Mouse (Mus musculus): Measurements from ENCODE around the gene Kcnab3. TPM values are rescaled to one million over a fixed set of nuclear protein-coding genes. Genes with fewer than 3 reads are reported as not detected.

Kcnab3 gene
- polyA plus RNA-seq, 1 experiment: 2.0 TPM

DNA sequence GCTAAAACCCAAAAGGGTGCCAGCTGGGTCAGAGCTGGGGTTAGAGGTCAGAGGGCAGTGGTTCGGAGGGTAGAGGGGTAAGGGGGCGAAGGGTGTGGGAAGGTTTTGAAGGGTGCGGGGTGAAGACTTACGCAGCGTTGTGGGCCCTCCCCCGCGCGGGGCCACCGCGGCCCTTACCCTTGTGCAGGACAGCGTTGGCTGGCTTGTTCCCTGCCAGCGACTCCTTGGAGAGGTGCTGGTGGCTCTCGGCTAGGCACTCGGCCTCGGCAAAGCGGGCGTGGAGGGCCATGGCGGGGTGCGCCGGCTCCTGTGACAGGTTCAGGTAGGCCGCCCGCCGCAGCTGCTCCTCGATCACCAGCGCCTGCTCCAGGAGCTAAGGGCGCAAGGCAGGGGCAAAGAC, 20.4 kb downstream of the Kcnab3 start:
- Histone ChIP-seq H3K4me3 (no peak overlapping the region), H3K4me2 (ENCODE audit: low read depth) (no peak overlapping the region), H3K79me2 (ENCODE audit: control insufficient read depth, insufficient read depth) (no peaks in the 10 kb centered on the region), H3K36me3 (ENCODE audit: control insufficient read depth, insufficient read depth) (peaks cover 49% of the 10 kb centered on the region), H3K27me3 (ENCODE audit: control insufficient read depth, insufficient read depth, insufficient read length) (no peaks in the 10 kb centered on the region), H3ac (ENCODE audit: control insufficient read depth, insufficient read length) (no peak overlapping the region)
- TF ChIP-seq MYOD1 (IDR thresholded peaks at IDR 0.05; ENCODE audit: control insufficient read depth in 1 of 3, insufficient read length in 2 of 3, low read depth in 2 of 3): no peak
- no peak for TF ChIP-seq E2F4 (IDR thresholded peaks at IDR 0.05; ENCODE audit: insufficient read depth)
- TF ChIP-seq POLR2A (IDR thresholded peaks at IDR 0.05; ENCODE audit: insufficient read length, low read depth): no peak
- TF ChIP-seq CEBPB (IDR thresholded peaks at IDR 0.05; ENCODE audit: insufficient read depth, poor library complexity, severe bottlenecking): no peak
- TF ChIP-seq TCF12 (IDR thresholded peaks at IDR 0.05; ENCODE audit: insufficient read depth, poor library complexity, severe bottlenecking): no peak
- TF ChIP-seq MAX (IDR thresholded peaks at IDR 0.05; ENCODE audit: low read depth): no peak
- TF ChIP-seq TCF3 (IDR thresholded peaks at IDR 0.05; ENCODE audit: insufficient read length, low read depth): no peak
- TF ChIP-seq POLR2AphosphoS2 (IDR thresholded peaks at IDR 0.05; ENCODE audit: insufficient read length, low read depth): no peak
- no peak for TF ChIP-seq USF1 (IDR thresholded peaks at IDR 0.05; ENCODE audit: low read depth)
- no peak for TF ChIP-seq SRF (IDR thresholded peaks at IDR 0.05; ENCODE audit: control insufficient read depth, insufficient read length, low read depth)
- TF ChIP-seq MYOG (IDR thresholded peaks at IDR 0.05; ENCODE audit: control insufficient read depth in 1 of 3, insufficient read depth in 1 of 3, insufficient read length in 2 of 3, low read depth in 2 of 3): no peak
- TF ChIP-seq REST (IDR thresholded peaks at IDR 0.05; ENCODE audit: insufficient read depth, insufficient read length): no peak

DNA sequence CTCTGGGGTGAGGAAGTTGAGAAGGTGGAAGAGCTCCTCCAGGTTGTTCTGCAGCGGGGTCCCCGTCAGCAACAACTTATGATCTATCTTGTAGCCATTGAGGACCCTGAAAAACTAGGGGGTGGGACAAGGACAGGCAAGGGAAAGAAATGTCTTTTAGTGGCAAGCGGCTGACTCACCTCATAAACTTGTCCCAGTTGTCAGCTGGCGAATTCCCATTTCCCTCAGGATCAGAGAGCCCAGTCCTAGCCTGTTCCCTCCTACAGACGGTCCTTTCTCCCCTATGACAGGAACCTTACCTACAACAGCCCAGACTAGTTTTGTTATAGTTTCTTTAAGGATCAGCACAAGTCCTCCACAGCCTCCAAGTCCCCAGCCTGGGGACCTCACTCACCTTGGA, 30.5 kb downstream of the Kcnab3 start:
- Histone ChIP-seq H3ac (ENCODE audit: control insufficient read depth, insufficient read length) (no peak overlapping the region), H3K4me3 (peak overlapping the region; percentile 8), H3K4me2 (ENCODE audit: low read depth) (peak overlapping the region; percentile 66), H3K27me3 (ENCODE audit: control insufficient read depth, insufficient read depth, insufficient read length) (no peaks in the 10 kb centered on the region), H3K79me2 (ENCODE audit: control insufficient read depth, insufficient read depth) (no peaks in the 10 kb centered on the region), H3K36me3 (ENCODE audit: control insufficient read depth, insufficient read depth) (peaks cover 50% of the 10 kb centered on the region)
- no peak for TF ChIP-seq CEBPB (IDR thresholded peaks at IDR 0.05; ENCODE audit: insufficient read depth, poor library complexity, severe bottlenecking)
- no peak for TF ChIP-seq E2F4 (IDR thresholded peaks at IDR 0.05; ENCODE audit: insufficient read depth)
- no peak for TF ChIP-seq TCF3 (IDR thresholded peaks at IDR 0.05; ENCODE audit: insufficient read length, low read depth)
- TF ChIP-seq POLR2A (IDR thresholded peaks at IDR 0.05; ENCODE audit: insufficient read length, low read depth): no peak
- TF ChIP-seq SRF (IDR thresholded peaks at IDR 0.05; ENCODE audit: control insufficient read depth, insufficient read length, low read depth): no peak
- TF ChIP-seq MAX (IDR thresholded peaks at IDR 0.05; ENCODE audit: low read depth): no peak
- TF ChIP-seq REST (IDR thresholded peaks at IDR 0.05; ENCODE audit: insufficient read depth, insufficient read length): no peak
- no peak for TF ChIP-seq TCF12 (IDR thresholded peaks at IDR 0.05; ENCODE audit: insufficient read depth, poor library complexity, severe bottlenecking)
- no peak for TF ChIP-seq POLR2AphosphoS2 (IDR thresholded peaks at IDR 0.05; ENCODE audit: insufficient read length, low read depth)
- TF ChIP-seq MYOD1 (IDR thresholded peaks at IDR 0.05; ENCODE audit: control insufficient read depth in 1 of 3, insufficient read length in 2 of 3, low read depth in 2 of 3): peak in 1 of 3 experiments; percentile 70
- no peak for TF ChIP-seq USF1 (IDR thresholded peaks at IDR 0.05; ENCODE audit: low read depth)
- TF ChIP-seq MYOG (IDR thresholded peaks at IDR 0.05; ENCODE audit: control insufficient read depth in 1 of 3, insufficient read depth in 1 of 3, insufficient read length in 2 of 3, low read depth in 2 of 3): peak in 1 of 3 experiments; percentile 75

DNA sequence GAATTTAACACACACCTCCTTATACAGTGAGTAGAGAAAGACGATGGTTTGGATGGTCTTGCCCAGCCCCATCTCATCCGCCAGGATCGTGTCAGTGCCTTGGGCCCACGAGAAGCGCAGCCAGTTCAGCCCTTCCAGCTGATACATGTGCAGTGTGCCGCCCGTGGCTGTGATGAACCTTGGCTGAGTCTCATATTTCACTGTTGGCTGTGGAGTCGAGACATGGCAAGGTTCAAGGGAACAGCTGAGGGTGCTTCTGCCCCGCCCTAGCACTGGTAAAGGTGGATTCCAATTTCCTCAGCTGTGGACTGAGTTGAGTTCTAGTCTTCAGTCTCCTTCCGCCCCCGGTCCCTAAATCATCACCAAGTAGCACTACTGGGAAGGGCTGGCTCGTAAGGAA, 31.6 kb downstream of the Kcnab3 start:
- Histone ChIP-seq H3K4me2 (ENCODE audit: low read depth) (peak overlapping the region; percentile 66), H3ac (ENCODE audit: control insufficient read depth, insufficient read length) (no peak overlapping the region), H3K27me3 (ENCODE audit: control insufficient read depth, insufficient read depth, insufficient read length) (no peaks in the 10 kb centered on the region), H3K4me3 (peak overlapping the region; percentile 8), H3K36me3 (ENCODE audit: control insufficient read depth, insufficient read depth) (peaks cover 46% of the 10 kb centered on the region), H3K79me2 (ENCODE audit: control insufficient read depth, insufficient read depth) (no peaks in the 10 kb centered on the region)
- TF ChIP-seq MAX (IDR thresholded peaks at IDR 0.05; ENCODE audit: low read depth) (no peak), REST (IDR thresholded peaks at IDR 0.05; ENCODE audit: insufficient read depth, insufficient read length) (no peak), TCF12 (IDR thresholded peaks at IDR 0.05; ENCODE audit: insufficient read depth, poor library complexity, severe bottlenecking) (peak; percentile 77), POLR2A (IDR thresholded peaks at IDR 0.05; ENCODE audit: insufficient read length, low read depth) (peak; percentile 60), E2F4 (IDR thresholded peaks at IDR 0.05; ENCODE audit: insufficient read depth) (no peak), POLR2AphosphoS2 (IDR thresholded peaks at IDR 0.05; ENCODE audit: insufficient read length, low read depth) (peak; percentile 20), SRF (IDR thresholded peaks at IDR 0.05; ENCODE audit: control insufficient read depth, insufficient read length, low read depth) (no peak), MYOG (IDR thresholded peaks at IDR 0.05; ENCODE audit: control insufficient read depth in 1 of 3, insufficient read depth in 1 of 3, insufficient read length in 2 of 3, low read depth in 2 of 3) (peak; percentile 76 to 96 (median 80)), CEBPB (IDR thresholded peaks at IDR 0.05; ENCODE audit: insufficient read depth, poor library complexity, severe bottlenecking) (no peak), USF1 (IDR thresholded peaks at IDR 0.05; ENCODE audit: low read depth) (no peak), MYOD1 (IDR thresholded peaks at IDR 0.05; ENCODE audit: control insufficient read depth in 1 of 3, insufficient read length in 2 of 3, low read depth in 2 of 3) (peak; percentile 40 to 95 (median 85)), TCF3 (IDR thresholded peaks at IDR 0.05; ENCODE audit: insufficient read length, low read depth) (peak; percentile 12)

DNA sequence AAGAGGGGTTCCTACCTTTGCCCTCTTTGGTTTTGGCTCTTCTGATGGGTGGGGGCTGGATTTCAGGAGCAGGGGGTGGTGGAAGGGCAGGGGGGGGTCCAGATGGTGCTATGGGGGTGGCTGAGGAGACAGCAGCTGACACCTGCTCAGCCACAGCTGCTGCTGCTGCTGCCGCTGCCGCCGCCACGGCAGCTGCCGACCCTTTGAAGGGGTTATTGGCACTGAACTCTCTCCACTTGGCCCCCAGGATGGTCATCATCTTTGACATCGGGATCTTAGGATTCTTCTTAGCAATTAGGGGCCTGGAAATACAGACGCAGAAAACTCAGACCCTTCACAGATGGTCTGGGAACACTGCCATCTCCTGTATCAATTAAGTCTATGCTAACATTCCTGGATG, 36.0 kb downstream of the Kcnab3 start:
- TF ChIP-seq REST (IDR thresholded peaks at IDR 0.05; ENCODE audit: insufficient read depth, insufficient read length): no peak
- TF ChIP-seq MYOG (IDR thresholded peaks at IDR 0.05; ENCODE audit: control insufficient read depth in 1 of 3, insufficient read depth in 1 of 3, insufficient read length in 2 of 3, low read depth in 2 of 3): peak in 2 of 3 experiments; percentile 96 to 97
- TF ChIP-seq POLR2AphosphoS2 (IDR thresholded peaks at IDR 0.05; ENCODE audit: insufficient read length, low read depth): no peak
- TF ChIP-seq TCF3 (IDR thresholded peaks at IDR 0.05; ENCODE audit: insufficient read length, low read depth): peak; percentile 98
- peak; percentile 86 for TF ChIP-seq TCF12 (IDR thresholded peaks at IDR 0.05; ENCODE audit: insufficient read depth, poor library complexity, severe bottlenecking)
- TF ChIP-seq SRF (IDR thresholded peaks at IDR 0.05; ENCODE audit: control insufficient read depth, insufficient read length, low read depth): no peak
- TF ChIP-seq MAX (IDR thresholded peaks at IDR 0.05; ENCODE audit: low read depth): no peak
- no peak for TF ChIP-seq CEBPB (IDR thresholded peaks at IDR 0.05; ENCODE audit: insufficient read depth, poor library complexity, severe bottlenecking)
- TF ChIP-seq POLR2A (IDR thresholded peaks at IDR 0.05; ENCODE audit: insufficient read length, low read depth): no peak
- TF ChIP-seq E2F4 (IDR thresholded peaks at IDR 0.05; ENCODE audit: insufficient read depth): no peak
- peak in 2 of 3 experiments; percentile 98 to 99 for TF ChIP-seq MYOD1 (IDR thresholded peaks at IDR 0.05; ENCODE audit: control insufficient read depth in 1 of 3, insufficient read length in 2 of 3, low read depth in 2 of 3)
- no peak for TF ChIP-seq USF1 (IDR thresholded peaks at IDR 0.05; ENCODE audit: low read depth)
- Histone ChIP-seq H3K4me2 (ENCODE audit: low read depth) (peak overlapping the region; percentile 3), H3K27me3 (ENCODE audit: control insufficient read depth, insufficient read depth, insufficient read length) (no peaks in the 10 kb centered on the region), H3K4me3 (no peak overlapping the region), H3ac (ENCODE audit: control insufficient read depth, insufficient read length) (no peak overlapping the region), H3K79me2 (ENCODE audit: control insufficient read depth, insufficient read depth) (peaks cover 13% of the 10 kb centered on the region), H3K36me3 (ENCODE audit: control insufficient read depth, insufficient read depth) (peaks cover 21% of the 10 kb centered on the region)

Measured in myocyte (in vitro differentiated cells).